Mouse (Mus musculus) E14TG2a.4 (cell line): ENCODE measurements around the gene Ehbp1.

ENCODE experiments used
- H3K27me3 ChIP-seq: 2 replicates; pipeline ENCODE4 v1.6.1; 2014; ENCODE audit warnings: low read length, control low read depth; ENCODE audit not compliant: insufficient read depth
- H3K36me3 ChIP-seq: 2 replicates; pipeline ENCODE4 v1.6.1; 2014; ENCODE audit warnings: low read length, control low read depth; ENCODE audit not compliant: insufficient read depth
- H3K4me1 ChIP-seq: replicated peaks from 2 replicates; pipeline ENCODE4 v1.6.1; 2014; ENCODE audit warnings: low read depth, low read length, control low read depth
- H3K4me3 ChIP-seq: replicated peaks from 2 replicates; pipeline ENCODE4 v1.5.1; 2014; ENCODE audit warnings: mild to moderate bottlenecking, low read length
- H3K9me3 ChIP-seq: 2 replicates; pipeline ENCODE4 v1.6.1; 2014; ENCODE audit warnings: low read length, control low read depth
- CTCF ChIP-seq: conservative IDR thresholded peaks from 2 replicates; pipeline ENCODE4 v1.5.1; 2014; ENCODE audit warnings: low read length
- NANOG ChIP-seq: IDR thresholded peaks from 2 replicates; pipeline ENCODE4 v1.6.1; 2014; ENCODE audit warnings: borderline replicate concordance, low read length, mixed read lengths
- POU5F1 ChIP-seq: IDR thresholded peaks from 2 replicates; pipeline ENCODE4 v1.6.1; 2014; ENCODE audit warnings: low read length, borderline replicate concordance

Ehbp1 gene

GRCm38 (mm10) chr11:22366486-22366885 lies 24.4 kb upstream of the Ehbp1 start:
- Histone ChIP-seq H3K9me3 (no peaks in the 10 kb centered on the region), H3K4me1 (no peaks in the 10 kb centered on the region), H3K27me3 (no peaks in the 10 kb centered on the region), H3K4me3 (no peak overlapping the region), H3K36me3 (no peaks in the 10 kb centered on the region)
- no peak for TF ChIP-seq POU5F1

GRCm38 (mm10) chr11:22353962-22354621 lies 12.0 kb upstream of the Ehbp1 start:
- TF ChIP-seq POU5F1 (no peak), NANOG (no peak), CTCF (no peak)
- no peaks in the 10 kb centered on the region for H3K4me1 ChIP-seq
- H3K9me3 ChIP-seq, result peaks cover 4% of the 10 kb centered on the region; the same call in 1 of the 2 replicates
- no peak overlapping the region for H3K4me3 ChIP-seq
- no peaks in the 10 kb centered on the region for H3K36me3 ChIP-seq
- H3K27me3 ChIP-seq, result no peaks in the 10 kb centered on the region

GRCm38 (mm10) chr11:22349945-22350344 lies 7.9 kb upstream of the Ehbp1 start:
- H3K4me3 ChIP-seq, result no peak overlapping the region
- no peaks in the 10 kb centered on the region for H3K4me1 ChIP-seq
- no peak for TF ChIP-seq NANOG
- TF ChIP-seq CTCF, result no peak
- TF ChIP-seq POU5F1, result no peak
- no peaks in the 10 kb centered on the region for H3K9me3 ChIP-seq
- H3K36me3 ChIP-seq, result no peaks in the 10 kb centered on the region
- no peaks in the 10 kb centered on the region for H3K27me3 ChIP-seq

GRCm38 (mm10) chr11:22348536-22348910 lies 6.4 kb upstream of the Ehbp1 start:
- H3K4me3 ChIP-seq, result no peak overlapping the region
- H3K4me1 ChIP-seq, result no peaks in the 10 kb centered on the region
- TF ChIP-seq CTCF, result no peak
- no peak for TF ChIP-seq POU5F1
- H3K36me3 ChIP-seq, result no peaks in the 10 kb centered on the region
- H3K27me3 ChIP-seq, result no peaks in the 10 kb centered on the region
- no peaks in the 10 kb centered on the region for H3K9me3 ChIP-seq

GRCm38 (mm10) chr11:22347651-22348535 lies 5.8 kb upstream of the Ehbp1 start:
- H3K4me3 ChIP-seq, result no peak overlapping the region
- TF ChIP-seq CTCF (no peak), POU5F1 (no peak), NANOG (no peak)
- peaks cover 2% of the 10 kb centered on the region for H3K4me1 ChIP-seq
- no peaks in the 10 kb centered on the region for H3K9me3 ChIP-seq
- H3K36me3 ChIP-seq, result no peaks in the 10 kb centered on the region
- no peaks in the 10 kb centered on the region for H3K27me3 ChIP-seq

- no peak overlapping the region for H3K4me3 ChIP-seq
- no peaks in the 10 kb centered on the region for H3K36me3 ChIP-seq
- H3K27me3 ChIP-seq, result no peaks in the 10 kb centered on the region
- H3K4me1 ChIP-seq, result no peaks in the 10 kb centered on the region
- H3K9me3 ChIP-seq, result no peaks in the 10 kb centered on the region
- TF ChIP-seq CTCF, result no peak
- TF ChIP-seq NANOG, result no peak
These were observed 14.7 kb downstream of the Ehbp1 start for GRCm38 (mm10) chr11:22327302-22327910.

- no peaks in the 10 kb centered on the region for H3K27me3 ChIP-seq
- no peaks in the 10 kb centered on the region for H3K36me3 ChIP-seq
- TF ChIP-seq NANOG, result no peak
- TF ChIP-seq CTCF, result no peak
- TF ChIP-seq POU5F1, result no peak
- no peaks in the 10 kb centered on the region for H3K4me1 ChIP-seq
- H3K9me3 ChIP-seq, result no peaks in the 10 kb centered on the region
- no peak overlapping the region for H3K4me3 ChIP-seq
These were observed 24.2 kb downstream of the Ehbp1 start for GRCm38 (mm10) chr11:22317824-22318411.

GRCm38 (mm10) chr11:22315801-22316200 lies 26.3 kb downstream of the Ehbp1 start:
- H3K36me3 ChIP-seq, result no peaks in the 10 kb centered on the region

More at GRCm38 (mm10) chr11:22315801-22316200, 26.3 kb downstream of the Ehbp1 start:
- H3K4me3 ChIP-seq, result no peak overlapping the region
- no peaks in the 10 kb centered on the region for H3K4me1 ChIP-seq
- no peaks in the 10 kb centered on the region for H3K9me3 ChIP-seq
- no peaks in the 10 kb centered on the region for H3K27me3 ChIP-seq
- TF ChIP-seq POU5F1 (no peak), NANOG (no peak), CTCF (no peak; the same call in none of the 2 replicates)
